Mouse (Mus musculus): Measurements from ENCODE around the gene Fam117a. TPM values are rescaled to one million over a fixed set of nuclear protein-coding genes. Genes with fewer than 3 reads are reported as not detected.

Fam117a gene
- 111 and 135 TPM in 2 replicates for polyA plus RNA-seq (2012)

- TF ChIP-seq GATA1 (IDR thresholded peaks at IDR 0.05; ENCODE audit: low read length): no peak
These were observed at the start of gene Fam117a for GRCm38 (mm10) chr11:95336568-95337128. TSS of gene Fam117a (plus strand) at chr11:95337018.

GRCm38 (mm10) chr11:95291998-95292397 is 44.8 kb upstream of the Fam117a start:
- TF ChIP-seq GATA1 (IDR thresholded peaks at IDR 0.05; ENCODE audit: low read length): no peak

GRCm38 (mm10) chr11:95293017-95293624 is 43.7 kb upstream of the Fam117a start:
- no peak for TF ChIP-seq GATA1 (IDR thresholded peaks at IDR 0.05; ENCODE audit: low read length)

- TF ChIP-seq GATA1 (IDR thresholded peaks at IDR 0.05; ENCODE audit: low read length): no peak
These were observed 41.1 kb upstream of the Fam117a start for GRCm38 (mm10) chr11:95295736-95296135.

GRCm38 (mm10) chr11:95298146-95298545 is 38.7 kb upstream of the Fam117a start:
- no peak for TF ChIP-seq GATA1 (IDR thresholded peaks at IDR 0.05; ENCODE audit: low read length)

GRCm38 (mm10) chr11:95299886-95300285 is 36.9 kb upstream of the Fam117a start:
- no peak for TF ChIP-seq GATA1 (IDR thresholded peaks at IDR 0.05; ENCODE audit: low read length)

GRCm38 (mm10) chr11:95301772-95302171 is 35.0 kb upstream of the Fam117a start:
- TF ChIP-seq GATA1 (IDR thresholded peaks at IDR 0.05; ENCODE audit: low read length): no peak

GRCm38 (mm10) chr11:95305600-95305999 is 31.2 kb upstream of the Fam117a start:
- TF ChIP-seq GATA1 (IDR thresholded peaks at IDR 0.05; ENCODE audit: low read length): no peak

- TF ChIP-seq GATA1 (IDR thresholded peaks at IDR 0.05; ENCODE audit: low read length): no peak
These were observed 29.3 kb upstream of the Fam117a start for GRCm38 (mm10) chr11:95307526-95307925.

- TF ChIP-seq GATA1 (IDR thresholded peaks at IDR 0.05; ENCODE audit: low read length): no peak
These were observed 27.3 kb upstream of the Fam117a start for GRCm38 (mm10) chr11:95309510-95310006.

- no peak for TF ChIP-seq GATA1 (IDR thresholded peaks at IDR 0.05; ENCODE audit: low read length)
These were observed 26.7 kb upstream of the Fam117a start, which contains the start of gene Kat7 for GRCm38 (mm10) chr11:95310007-95310647. TSS of gene Kat7 (minus strand) at chr11:95310246.

- TF ChIP-seq GATA1 (IDR thresholded peaks at IDR 0.05; ENCODE audit: low read length): no peak
These were observed 26.0 kb upstream of the Fam117a start for GRCm38 (mm10) chr11:95310648-95311424.

- no peak for TF ChIP-seq GATA1 (IDR thresholded peaks at IDR 0.05; ENCODE audit: low read length)
These were observed 25.4 kb upstream of the Fam117a start for GRCm38 (mm10) chr11:95311425-95311807.

GRCm38 (mm10) chr11:95315215-95315955 is 21.4 kb upstream of the Fam117a start:
- TF ChIP-seq GATA1 (IDR thresholded peaks at IDR 0.05; ENCODE audit: low read length): no peak

GRCm38 (mm10) chr11:95318116-95318515 is 18.7 kb upstream of the Fam117a start:
- TF ChIP-seq GATA1 (IDR thresholded peaks at IDR 0.05; ENCODE audit: low read length): peak; percentile 15

Data from G1E-ER4 (cell line).